Mouse (Mus musculus): Measurements from ENCODE around the gene Ppp1r12b.

The Ppp1r12b gene

DNA sequence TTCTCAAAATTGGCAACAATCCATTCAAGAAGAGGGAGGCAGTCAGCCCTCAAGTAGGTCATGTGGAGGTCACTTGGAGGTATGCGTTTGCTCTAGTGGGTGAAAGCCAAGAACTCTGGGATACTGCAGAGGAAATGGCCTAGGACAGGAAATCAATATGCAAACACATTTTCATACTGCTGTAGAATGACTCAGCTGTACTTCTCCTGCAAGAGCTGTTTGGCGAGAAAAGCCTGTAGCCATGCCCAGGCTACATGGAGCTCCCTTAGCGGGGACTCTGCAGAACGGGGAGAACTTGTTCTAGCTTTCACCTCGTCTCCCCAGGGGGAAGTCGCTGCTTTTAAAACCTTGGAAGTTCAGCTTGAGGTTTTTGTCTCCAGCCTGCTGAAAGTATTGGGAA lies 184.4 kb downstream of the Ppp1r12b start:
- ATAC-seq (ENCODE audit: insufficient number of reproducible peaks, low FRiP score, low TSS enrichment), result no peak

DNA sequence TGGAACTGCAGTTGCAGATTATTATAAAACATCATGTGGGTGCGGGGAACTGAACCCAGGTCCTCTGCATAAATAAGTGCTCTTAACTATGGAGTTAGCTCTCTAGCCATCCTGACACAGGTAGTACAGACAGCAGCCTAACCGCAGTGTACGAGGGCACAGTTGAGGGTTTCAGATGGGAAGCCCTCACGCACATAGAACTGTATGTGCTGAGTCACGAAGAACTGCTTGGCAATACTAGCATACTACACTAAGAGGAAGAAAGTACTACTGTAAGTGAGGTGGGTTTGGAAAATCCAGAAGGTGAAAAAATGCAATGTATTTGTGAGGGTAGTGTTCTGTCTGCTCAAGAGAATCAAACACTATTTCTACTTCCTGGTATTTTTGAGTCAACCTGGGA lies 185.4 kb downstream of the Ppp1r12b start:
- no peak for ATAC-seq (ENCODE audit: insufficient number of reproducible peaks, low FRiP score, low TSS enrichment)

DNA sequence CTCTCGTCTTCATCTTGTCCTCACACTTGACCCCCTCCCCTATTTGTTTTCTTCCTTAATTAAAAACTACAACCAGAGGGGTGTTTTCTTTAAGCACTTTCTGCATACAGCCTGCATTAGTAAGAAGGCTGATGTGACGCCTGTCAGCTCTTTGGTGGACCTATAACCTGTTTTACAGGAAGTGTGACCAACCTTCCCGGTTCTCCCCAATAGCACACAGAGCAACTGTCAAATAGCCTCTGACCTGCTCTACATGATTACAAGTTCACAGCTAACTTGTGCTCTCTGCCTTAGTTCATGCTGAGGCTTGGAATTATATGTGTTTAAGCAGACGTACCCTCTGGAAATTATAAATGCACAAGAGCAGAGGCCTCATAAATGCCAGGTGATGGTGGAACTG lies 189.3 kb downstream of the Ppp1r12b start:
- ATAC-seq (ENCODE audit: insufficient number of reproducible peaks, low FRiP score, low TSS enrichment), result no peak

DNA sequence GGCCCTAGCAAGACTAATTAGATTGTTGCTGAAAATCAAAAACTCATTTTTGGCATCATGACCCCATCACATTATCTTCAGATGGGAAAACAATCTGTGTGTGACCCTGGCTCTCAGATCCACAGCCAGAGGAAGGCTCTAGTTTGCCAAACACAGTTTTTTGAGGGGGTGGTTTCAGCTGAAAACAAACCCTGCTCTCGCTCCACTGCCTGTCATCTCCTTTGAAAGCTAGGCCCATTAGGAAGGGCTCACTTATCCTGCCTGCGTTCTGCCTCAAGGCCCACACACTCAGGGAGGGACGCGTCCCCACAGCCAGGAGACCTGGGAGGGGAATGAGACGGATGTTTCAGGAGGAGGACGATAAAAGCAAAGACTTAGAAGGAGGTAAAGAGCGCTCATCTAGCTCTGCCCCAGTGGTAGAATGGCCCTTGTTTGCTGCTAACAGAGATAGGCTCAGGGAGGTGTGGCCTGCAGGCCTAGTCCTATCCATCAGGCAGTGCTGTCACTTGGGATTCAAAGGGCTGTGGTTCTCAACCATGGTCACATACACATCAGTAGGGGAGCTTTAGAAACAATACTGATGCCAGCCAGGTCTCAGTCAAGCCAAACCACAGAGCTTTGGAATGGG lies 190.8 kb downstream of the Ppp1r12b start:
- no peak for ATAC-seq (ENCODE audit: insufficient number of reproducible peaks, low FRiP score, low TSS enrichment)

DNA sequence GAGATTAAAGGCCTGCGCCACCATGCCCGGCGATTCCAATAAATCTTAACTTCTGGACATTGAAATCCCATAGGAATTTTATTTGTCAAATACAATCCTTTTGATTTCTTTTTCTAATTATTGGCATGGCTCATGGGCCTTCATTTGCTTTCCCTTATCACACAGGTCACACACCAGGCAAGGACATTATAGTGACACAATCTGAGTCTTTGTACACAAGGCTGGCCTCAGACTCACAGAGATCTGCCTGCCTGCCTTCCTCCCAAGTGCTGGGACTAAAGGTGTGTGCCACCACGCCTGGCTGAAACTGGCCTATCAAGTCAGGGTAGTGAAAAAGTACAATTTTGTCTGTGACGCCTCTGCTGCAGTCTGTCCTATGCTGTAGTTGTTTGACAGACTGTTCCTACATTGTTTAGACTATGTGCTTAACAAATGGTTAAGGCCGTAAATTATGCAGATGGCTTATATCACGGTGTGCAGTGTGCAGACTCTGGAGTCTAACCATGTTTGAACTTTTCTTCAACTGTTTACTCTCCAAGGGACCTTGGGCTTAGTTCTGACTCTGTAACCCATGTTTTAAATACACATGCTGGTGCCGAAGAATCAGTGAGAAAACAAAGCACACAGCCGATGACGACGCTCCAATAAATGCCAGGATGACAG lies 191.8 kb downstream of the Ppp1r12b start:
- no peak for ATAC-seq (ENCODE audit: insufficient number of reproducible peaks, low FRiP score, low TSS enrichment)

DNA sequence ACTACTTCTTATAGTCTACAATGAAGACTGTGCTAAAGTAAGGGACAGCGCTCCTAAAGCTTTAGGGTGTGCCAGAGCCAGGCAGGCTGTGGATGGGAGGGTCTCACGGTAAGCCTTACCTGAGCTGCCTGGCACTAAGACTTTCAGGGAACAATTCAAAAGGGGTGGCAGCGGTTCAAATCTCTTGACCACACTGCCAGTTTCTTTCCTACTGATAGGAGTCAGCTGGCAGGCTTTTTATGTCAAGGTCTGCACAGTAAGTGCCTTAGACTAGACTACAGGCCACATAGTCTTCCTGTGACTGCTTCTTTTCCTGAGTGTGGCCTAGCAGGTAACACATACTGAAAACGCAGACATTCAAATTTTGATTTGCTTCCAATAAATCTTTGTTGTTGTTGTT lies 192.5 kb downstream of the Ppp1r12b start:
- ATAC-seq (ENCODE audit: insufficient number of reproducible peaks, low FRiP score, low TSS enrichment), result no peak

DNA sequence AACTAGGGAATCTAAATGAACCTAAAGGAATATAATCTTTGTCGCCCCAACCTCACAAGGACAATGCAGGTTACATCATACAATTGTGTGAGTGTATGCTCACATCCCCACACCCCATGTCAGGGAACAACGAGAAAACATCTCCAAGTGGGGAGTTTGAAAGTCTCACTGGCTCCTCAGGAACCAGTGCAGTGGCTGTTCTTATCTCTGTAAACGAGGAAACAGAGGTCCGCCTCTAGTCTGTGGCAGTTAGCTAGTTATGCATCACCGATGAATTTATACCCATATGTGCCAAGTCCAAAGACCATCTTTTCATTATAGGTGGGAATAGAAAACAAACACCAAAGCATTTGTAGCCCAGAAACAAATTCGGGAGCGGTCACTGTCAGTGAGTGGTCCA lies 194.2 kb downstream of the Ppp1r12b start:
- ATAC-seq (ENCODE audit: insufficient number of reproducible peaks, low FRiP score, low TSS enrichment), result no peak

DNA sequence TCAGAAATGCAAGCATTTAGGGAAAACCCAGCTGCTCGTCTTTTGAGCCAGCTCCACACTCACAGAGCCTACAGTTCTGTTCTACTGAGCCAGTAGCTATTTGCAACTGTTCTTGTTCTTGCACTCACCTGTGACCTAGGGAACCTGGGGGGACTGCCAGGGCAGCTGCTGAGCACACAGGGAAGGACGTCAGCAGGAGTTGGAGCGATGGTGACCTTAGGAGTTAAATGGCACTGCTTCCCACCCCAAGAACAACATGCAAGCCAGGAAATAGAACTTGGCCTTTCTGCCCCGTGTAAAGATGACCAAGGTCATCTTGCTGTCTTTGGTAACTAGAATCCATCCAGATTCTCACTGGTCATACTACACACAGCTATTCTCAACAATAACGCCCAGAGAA lies 195.1 kb downstream of the Ppp1r12b start:
- no peak for ATAC-seq (ENCODE audit: insufficient number of reproducible peaks, low FRiP score, low TSS enrichment)

DNA sequence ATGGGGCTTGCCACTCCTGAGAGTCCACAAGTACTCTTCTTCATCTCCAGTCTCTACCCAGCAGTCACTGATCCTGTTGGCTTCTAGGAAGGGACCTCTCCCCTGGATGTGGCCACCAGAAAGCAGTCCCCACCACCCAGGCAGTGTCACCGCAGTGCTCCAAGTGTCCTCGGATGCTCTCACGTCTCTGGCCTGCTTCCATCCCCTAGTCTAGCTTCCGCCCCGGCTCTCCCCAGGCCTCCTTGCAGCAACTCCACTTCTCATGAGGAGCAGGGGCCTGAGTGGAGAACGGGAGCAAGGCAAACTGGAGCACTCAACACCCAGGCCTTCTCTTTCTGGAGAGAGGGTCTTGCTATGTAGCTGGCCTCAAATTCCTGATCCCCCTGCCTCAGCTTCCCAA lies 196.6 kb downstream of the Ppp1r12b start:
- ATAC-seq (ENCODE audit: insufficient number of reproducible peaks, low FRiP score, low TSS enrichment), result no peak

DNA sequence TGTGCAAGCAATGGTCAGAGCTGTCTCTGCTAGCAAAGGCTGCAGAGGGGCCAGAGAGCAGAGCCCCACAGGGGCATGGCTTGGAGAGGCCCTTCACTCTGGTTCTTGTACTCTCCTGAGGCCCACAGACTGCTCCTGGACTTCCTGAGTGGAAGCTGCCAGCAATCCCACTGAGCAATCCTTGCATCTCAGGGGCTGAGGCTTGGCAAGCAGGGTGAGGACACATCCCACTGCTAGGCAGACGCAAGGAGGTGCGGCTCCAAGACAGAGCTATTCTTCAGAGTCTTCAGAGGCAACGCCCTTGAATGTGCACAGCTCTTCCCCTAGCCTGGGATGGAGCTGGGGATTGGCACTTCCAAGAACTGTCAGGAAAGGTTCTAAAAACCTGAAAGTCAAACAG lies 198.5 kb downstream of the Ppp1r12b start:
- ATAC-seq (ENCODE audit: insufficient number of reproducible peaks, low FRiP score, low TSS enrichment), result no peak

DNA sequence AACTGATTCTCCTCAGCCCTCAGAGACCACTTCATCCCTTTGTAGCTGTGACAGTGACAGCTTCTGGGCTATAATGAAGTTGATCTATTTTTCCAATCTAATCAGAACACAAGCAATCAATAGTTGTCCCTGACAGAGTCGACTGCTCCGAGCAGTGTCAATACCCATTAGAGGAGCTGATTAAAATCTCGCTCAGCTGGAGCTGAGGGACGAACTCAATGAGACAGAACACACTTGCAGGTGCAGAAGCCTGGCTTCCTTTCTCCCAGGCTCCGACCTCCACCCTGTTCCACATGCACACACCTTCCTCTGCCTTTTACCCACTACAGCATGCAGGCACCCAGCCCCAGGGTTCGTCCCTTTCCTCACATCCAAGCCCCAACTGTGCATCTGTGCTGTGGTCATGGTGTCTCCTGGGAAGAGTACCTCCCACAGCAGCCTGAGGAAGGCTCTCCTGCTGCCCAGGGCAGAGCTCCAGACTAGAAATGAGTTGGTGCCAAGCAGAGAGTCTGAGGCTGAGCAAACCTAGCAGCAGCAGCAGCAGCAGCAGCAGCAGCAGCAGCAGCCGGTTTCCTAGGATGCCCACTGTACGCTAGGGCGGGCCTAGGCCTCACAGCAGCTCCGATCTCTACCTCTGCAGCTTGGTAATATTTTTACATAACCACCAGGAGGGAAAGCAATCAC lies 199.4 kb downstream of the Ppp1r12b start:
- no peak for ATAC-seq (ENCODE audit: insufficient number of reproducible peaks, low FRiP score, low TSS enrichment)

DNA sequence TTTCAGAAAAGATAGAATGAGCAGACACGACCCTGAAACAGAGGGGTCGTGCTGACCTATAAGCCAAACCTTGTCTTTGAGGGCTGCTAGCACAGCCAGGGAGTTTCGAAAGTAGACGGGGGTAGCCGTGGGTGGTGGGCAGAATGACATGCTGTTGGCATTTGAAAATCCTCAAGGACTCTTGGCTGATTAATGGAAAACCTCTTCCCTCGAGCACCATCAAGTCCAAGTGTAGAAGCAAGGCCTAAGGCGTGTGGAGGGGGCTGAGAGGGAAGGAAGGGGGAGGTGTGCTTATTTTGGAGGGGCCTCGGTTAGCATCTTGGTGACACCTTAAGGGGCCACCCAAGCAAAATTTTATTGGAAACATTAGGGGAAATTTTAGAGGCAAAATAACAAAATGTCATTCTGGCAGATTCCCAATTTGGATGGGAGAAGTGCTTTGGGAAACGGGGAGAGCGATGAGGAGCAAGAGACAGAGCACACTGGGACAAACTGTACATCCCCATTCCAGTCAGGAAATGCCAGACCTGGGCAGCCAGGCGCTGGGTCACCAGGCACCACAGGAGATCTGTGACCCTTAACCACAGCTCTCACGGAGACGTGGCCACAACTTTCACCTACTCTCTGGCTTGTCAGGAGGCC lies 200.1 kb downstream of the Ppp1r12b start:
- no peak for ATAC-seq (ENCODE audit: insufficient number of reproducible peaks, low FRiP score, low TSS enrichment)

DNA sequence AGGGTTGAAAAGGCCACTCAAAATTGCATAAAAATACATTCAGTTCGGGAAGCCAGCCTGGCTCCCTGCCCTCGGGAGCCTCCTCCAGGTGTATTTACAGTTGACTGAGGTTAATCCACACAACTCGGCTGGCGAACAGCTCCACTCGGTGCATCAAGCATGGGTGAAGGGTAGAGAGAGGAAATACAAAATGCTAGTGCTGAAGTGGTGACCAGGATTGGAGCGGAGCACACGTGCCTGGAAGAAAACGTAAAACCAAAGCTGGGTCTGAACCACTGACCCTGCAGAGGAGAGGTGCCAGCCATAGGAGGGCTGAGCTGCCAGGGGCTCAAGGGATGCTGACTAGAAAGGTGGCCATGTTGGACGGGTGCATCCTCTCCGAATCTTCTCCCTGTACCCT lies 200.9 kb downstream of the Ppp1r12b start:
- ATAC-seq (ENCODE audit: insufficient number of reproducible peaks, low FRiP score, low TSS enrichment), result no peak

DNA sequence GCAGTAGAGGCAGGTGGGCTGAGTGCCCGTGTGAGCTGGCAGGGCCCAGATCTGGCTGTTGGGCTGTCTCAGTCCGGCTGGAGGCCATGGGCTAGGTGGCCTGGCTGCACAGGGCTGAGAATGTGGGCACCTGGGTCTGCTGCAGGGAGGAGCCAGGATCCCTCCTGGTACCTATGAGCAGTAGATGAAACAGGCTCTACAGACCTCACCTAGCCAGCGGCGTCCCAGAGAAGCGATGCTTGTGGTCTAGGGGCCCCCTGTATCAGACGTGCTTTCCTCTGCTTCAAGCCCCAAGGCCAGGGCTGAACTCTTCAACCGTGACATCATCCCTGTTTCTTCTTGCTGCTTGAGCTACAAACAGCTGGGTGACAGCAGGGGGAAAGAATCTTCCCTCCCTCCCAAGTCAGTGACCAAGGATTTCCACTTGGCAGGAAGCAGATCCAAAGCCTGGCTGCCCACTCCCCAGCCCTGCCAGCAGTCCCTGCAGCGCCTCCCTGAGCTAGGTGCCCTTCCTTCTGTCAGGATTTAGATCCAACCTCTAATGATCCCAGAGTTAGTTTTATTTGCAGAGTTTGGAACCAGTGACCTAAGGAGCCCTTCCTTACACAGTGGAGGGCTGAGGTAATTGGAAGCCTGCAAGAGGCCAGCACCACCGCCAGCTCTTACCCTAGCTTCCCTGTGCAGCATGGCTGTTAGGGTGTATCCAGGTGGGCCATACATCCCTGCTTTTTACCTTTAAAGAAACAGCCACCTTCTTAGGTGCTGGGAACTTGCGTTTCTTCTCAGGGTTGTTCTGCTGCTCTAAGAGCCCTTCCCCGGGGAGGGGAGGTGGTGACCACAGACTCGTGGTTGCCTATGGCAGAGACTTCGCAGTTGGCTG lies 201.8 kb downstream of the Ppp1r12b start:
- ATAC-seq (ENCODE audit: insufficient number of reproducible peaks, low FRiP score, low TSS enrichment), result no peak

DNA sequence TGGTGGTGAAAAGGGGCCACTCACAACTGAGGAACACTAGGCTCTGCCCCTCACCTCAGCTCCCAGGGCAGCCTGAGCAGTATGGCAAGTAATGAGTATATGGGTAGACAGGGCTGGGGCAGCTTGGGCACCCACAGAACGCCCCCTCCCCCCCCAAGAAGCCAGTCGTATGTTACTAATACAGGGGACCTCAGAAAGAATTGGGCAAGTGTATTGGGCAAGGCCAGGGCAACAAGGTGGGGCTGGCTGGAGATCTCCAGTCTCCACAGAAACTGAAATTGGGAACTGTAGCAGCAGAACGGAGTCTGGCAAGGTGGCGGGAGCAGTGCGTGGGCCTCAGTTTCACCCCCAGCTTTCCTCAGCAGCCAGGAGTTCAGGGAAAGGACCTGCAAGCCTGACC lies 203.3 kb downstream of the Ppp1r12b start:
- ATAC-seq (ENCODE audit: insufficient number of reproducible peaks, low FRiP score, low TSS enrichment), result no peak

DNA sequence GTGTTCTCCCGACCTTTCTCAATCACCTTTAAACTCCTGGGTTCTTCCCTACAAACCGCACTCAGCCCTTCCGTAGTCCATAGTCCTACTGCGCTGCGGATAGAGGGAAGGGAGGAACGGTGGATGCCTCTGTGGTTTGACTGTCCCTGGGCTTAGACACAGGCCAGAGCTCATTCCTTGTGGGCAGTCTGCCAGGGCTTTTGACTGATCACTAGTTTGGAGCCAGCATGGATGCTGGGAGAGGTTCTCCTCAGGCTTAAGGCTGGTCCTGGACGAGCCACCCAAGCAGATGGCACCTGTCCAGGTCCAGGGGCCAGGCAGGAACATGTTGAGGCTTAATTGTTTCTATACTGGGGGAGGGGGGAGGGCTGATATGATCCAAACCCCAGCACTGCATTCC lies 205.9 kb downstream of the Ppp1r12b start:
- peak; percentile 43; the same call in 1 of the 2 replicates for ATAC-seq (ENCODE audit: insufficient number of reproducible peaks, low FRiP score, low TSS enrichment)

DNA sequence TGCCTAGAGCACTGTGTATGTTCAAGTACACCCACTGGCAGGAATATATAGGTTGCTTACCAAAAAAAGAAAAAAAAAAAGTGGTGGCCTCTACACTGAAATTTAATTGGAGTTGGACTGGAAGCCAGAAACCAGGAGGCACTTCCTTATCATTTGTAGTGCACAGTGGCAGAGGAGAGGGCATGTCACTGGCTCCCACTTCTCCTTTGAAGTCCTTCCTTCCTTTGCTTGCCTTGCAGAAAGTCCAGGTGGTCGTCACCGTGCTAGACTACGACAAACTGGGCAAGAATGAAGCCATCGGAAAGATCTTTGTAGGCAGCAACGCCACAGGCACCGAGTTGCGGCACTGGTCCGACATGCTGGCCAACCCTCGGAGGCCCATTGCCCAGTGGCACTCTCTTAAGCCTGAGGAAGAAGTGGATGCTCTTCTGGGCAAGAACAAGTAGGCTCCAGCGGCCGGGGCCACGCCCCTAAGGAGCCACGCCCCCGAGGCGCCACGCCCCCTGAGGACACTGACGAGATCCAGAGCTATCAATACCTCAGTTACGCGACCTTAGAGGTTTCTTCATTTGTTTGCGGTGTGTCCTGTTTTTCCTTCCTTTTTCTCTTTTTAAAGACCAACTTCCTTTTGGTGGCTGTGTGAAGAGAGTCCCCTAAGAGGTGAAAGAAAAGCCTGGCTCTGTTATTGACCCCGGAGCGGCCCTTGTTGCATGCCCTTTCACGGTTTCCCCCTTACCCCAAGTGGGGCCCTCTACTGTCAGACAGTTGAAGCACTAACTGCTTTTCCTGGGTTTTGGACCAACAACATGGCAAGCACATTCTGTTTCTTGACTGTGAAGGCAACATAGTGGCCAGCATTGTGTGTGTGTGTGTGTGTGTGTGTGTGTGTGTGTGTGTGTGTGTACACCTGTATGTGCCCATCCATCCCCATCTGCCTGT lies 208.2 kb downstream of the Ppp1r12b start:
- ATAC-seq (ENCODE audit: insufficient number of reproducible peaks, low FRiP score, low TSS enrichment), result no peak

DNA sequence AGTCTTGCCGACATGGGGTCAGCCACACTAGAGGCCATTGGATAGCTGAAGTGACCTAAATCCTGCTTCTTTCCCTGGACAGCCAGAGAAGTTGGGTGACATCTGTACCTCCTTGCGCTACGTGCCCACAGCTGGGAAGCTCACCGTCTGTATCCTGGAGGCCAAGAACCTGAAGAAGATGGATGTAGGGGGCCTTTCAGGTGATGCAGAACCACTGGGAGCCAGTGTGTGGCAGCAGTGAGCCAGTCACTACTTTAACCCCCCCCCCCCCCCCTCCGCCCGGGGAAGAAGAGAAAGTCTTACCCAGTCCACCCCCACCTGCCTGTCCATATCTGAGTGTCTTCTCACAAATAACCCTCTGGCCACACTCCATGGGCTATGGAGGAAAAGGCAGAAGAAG lies 210.1 kb downstream of the Ppp1r12b start:
- ATAC-seq (ENCODE audit: insufficient number of reproducible peaks, low FRiP score, low TSS enrichment), result no peak

DNA sequence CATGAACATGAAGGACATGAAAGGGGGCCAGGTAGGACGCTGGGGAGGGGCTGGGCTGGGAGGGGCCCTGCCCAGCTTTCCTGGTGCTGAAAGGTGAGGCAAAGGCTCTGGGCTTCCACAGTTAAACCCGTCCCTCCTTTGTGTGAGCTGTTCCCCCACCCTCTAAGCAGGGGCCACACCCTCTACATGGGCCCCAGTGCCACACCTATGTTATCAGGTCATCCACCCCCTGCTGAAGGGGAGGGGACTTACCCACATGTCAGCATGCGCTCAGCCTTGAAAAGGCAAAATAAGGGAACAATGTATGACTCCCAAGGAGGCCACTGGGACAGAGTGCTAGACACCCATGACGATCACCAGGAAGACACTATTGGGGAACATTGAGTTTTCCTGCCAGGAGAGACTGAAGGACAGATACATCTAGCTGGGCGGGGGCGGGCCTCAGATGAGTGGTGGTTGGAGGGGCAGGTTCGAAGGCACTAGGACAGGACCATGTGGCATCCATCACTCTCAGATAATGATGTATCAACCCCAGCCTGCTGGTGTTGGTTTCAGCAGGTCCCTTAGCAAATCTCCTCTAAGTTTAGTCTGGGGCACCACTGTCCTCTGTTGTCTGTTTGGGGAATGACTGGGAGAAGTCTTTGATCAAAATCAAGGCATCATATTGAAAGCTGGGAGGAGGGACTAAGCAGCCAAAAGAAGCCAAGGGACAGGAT lies 213.6 kb downstream of the Ppp1r12b start:
- ATAC-seq (ENCODE audit: insufficient number of reproducible peaks, low FRiP score, low TSS enrichment), result no peak

Data from cerebellum, adult (tissue).